Mouse (Mus musculus): ENCODE measurements around the gene Fcor.
A peak's percentile ranks its signal among the peaks of the same experiment; 100 is the strongest.

Gene Fcor

DNA sequence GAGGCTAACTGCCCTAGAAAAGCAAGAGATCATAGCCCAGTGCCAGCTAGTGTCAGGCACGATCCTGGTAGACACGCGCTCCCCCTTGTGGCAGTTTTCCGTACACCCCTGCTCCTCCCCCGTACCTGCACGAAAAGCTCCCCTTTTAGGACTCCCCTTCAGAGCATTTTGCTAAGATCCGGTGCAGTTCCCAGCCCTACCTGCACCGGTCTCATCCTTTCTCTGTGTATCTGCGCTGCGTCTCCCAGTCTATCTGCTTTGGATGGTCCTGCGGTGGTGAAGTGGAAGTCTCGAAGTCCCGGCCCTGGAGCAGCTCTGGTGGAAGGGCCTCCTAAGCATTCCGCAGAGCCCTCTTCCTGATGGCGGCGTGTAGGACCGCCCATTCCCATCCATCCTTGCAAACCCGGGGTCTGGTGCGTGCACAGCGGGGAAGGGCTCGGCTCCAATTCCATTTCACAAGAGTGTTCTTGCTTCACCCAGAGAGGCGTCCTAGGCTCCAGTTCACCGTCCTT lies at the start of gene Fcor:
Gene Fcor, minus strand, starts transcription at position 383 of the 512 bp plus-strand sequence.
- DNase-seq (ENCODE audit: low spot score in 2 of 2), result peak; percentile 75 to 83

DNA sequence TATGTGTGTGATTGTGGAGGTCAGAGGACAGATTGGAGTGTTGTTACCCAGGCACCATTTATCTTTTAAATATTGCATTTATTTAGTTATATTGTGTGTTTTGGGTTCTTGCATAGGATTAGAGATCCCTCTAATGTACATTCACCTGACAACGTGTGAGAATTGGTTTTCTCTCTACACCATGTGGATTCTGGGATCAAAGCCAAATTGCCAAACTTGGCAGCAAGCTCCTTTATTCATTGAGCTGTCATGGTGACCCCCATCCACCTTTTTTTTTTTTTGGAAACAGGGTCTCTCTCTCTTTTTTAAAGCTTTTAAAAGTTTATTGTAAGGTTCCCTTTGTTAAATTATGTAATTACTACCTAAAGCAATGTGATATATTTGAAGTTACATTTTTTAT lies 48.9 kb upstream of the Fcor start:
- no peak for DNase-seq (ENCODE audit: low spot score in 2 of 2)

DNA sequence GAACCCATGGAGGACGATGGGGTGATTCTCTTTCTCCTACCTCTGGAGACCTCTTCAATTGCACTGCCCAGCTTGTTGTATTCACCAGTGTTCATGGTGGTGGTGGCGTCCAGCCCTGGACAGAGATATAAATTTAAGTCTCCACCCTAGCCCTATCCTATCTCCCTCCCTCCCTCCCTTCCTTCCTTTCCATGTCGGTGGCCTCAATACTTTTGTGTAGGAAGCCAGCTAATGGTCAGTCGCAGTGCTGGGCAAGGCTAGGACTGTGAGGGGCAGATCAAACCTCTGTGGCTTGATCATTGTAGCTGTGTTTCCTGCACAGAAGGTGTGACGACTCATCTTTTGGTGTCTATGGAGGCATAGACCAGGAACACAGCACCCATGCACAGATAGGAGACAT lies 48.4 kb upstream of the Fcor start, which contains the start of gene Clec4g:
Gene Clec4g, minus strand, starts transcription at position 101 of the 400 bp plus-strand sequence.
- DNase-seq (ENCODE audit: low spot score in 2 of 2), result no peak

DNA sequence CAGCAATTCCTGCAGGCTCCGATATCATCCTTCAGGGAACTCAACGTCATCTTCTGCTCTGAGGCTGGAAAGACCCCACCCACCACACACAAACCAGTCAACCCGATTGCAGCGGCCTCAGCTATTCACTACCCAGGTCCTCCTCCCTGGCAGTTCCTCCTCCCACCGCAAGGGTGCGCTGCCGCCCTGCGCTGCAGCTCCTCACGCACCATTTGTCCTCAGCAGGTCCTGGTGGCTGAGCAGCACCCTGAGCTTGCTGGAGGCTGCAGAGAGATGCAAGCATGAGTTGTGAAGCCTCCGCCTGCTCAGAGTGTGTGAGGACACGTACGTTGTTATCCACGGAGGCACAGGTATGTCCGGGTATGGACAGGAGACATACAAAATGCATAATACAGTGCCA lies 46.4 kb upstream of the Fcor start:
- DNase-seq (ENCODE audit: low spot score in 2 of 2), result peak; percentile 51 to 62

DNA sequence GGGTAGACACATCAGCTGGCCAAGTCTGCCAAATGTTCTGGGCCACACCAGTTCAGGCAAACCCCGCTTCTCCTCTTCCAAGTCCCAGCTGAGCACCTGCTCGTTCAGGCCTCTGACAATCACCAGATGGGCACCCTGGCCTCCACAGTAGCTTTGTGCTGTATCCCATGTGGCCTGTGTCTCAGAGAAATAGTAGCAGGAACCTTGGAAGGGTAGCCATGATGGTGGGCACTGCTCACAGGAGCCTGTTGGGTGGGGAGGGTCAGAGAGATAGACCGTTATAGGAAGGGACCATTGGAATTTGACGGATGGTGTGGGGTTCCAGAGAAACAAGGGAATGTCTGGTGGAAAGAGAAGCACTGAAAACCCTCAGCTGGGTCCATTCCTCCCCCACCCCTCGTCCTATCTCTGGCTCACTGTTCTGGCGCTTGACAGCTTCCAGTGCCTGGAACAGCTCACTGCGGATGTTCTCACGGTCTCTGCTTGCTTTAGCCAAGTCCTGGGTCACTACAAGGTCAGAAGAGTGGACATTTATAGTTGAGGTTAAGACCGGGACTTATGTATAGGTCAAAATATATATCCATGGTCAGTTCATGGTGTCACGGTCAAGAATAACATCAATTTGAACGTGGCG lies 45.3 kb upstream of the Fcor start:
- DNase-seq (ENCODE audit: low spot score in 2 of 2), result no peak

DNA sequence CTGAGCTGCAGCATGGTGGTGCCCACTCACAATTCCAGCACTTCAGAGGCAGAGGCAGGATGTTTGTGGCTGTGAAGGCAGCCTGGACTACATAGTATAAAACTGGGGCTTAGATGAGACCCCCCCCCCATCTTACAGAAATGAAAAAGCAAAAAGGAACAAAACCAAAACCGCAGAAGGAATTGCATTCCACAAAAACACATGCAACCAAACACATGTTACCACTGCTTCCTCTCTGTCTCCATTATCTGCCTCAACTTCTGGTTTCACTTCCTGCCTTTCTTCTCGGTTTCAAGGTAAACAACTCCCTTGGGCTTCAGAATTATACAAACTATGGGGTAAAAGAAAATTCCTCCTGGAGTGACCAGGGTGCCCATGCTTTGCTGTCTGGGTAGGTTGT lies 39.5 kb upstream of the Fcor start:
- DNase-seq (ENCODE audit: low spot score in 2 of 2), result no peak

DNA sequence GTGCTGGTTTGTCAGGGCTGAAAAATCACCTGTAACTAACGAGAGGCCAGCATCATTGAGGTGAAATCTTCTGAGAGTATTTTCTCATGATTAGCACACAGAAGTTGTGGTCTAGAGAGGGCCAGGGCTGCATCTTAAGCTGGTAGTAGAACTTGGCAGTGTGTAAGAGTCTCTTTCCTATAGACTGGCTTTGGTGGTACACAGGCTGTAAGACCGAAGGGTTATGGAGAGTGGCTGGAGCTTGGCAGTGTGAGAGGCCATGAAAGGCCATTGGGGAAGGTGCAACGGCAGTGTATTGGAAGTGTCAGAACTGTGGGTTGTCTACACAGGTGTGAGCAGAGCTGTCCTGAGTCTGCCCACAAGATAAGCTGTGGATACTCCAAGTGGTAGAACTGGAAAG lies 38.1 kb upstream of the Fcor start:
- no peak for DNase-seq (ENCODE audit: low spot score in 2 of 2)

- no peak for DNase-seq (ENCODE audit: low spot score in 2 of 2)
Measured at GRCm38 (mm10) chr8:3707611-3708010, 35.4 kb upstream of the Fcor start.

DNA sequence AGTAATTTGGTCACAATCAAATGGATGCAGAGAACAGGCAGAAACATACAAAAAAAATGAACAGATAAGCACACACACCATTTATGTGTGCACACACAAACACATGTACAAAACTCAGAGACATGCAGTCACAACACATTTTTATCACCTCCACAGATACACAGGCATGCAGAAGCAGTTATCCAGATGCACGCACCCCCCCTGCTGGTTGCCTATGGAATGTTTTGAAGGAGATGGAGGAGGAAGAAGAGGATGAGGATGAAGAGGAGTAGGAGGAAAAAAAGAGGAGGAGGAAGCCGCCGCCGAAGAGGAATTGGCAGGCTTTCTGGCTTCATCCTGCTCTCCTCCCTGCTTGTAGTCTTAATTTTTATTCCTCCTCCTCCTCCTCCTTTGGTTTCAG lies 33.5 kb upstream of the Fcor start:
- DNase-seq (ENCODE audit: low spot score in 2 of 2), result no peak

DNA sequence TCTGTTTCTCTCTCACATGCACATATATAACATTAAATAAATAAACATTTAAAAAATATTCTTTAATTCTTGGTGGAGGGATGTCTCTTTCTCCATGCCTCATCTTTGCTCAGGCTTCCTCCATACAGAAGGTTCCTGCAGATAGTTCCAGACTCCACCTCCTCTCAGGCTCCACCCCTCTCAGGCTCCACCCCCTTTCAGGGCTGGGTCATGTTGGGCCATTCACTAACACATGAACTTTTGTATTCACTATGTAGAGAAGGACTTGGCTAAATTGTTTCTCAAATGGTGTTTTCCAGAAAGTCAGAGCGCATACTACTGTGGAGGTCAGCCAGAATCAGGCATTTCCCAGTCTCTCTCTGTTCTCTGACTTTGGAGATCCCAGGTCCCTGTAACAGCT lies 29.3 kb upstream of the Fcor start:
- no peak for DNase-seq (ENCODE audit: low spot score in 2 of 2)

- no peak for DNase-seq (ENCODE audit: low spot score in 2 of 2)
Measured at GRCm38 (mm10) chr8:3694121-3694520, 22.0 kb upstream of the Fcor start, which contains the start of gene Fcer2a. Gene Fcer2a (minus strand): TSS chr8:3694175.

DNA sequence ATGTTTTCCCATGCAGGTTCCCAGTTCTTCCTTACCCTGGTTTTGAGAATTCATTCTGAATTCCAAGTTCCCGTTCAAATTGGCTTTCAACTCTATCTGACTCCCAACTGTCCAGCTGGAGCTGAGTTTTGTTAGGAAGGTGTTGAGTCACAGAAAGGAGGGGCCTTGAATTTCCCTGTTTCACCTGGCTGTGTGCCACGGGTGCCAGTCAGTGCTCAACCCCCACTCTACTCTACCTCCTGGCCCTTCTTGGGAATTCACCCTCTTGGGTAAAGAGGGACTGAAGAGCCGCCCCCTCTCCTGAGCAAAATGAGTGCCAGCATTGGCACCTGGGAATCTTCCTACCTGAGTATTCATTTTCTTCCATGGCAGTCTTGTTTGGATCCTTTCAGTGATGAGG lies 18.6 kb upstream of the Fcor start:
- no peak for DNase-seq (ENCODE audit: low spot score in 2 of 2)

- no peak for DNase-seq (ENCODE audit: low spot score in 2 of 2)
Measured at GRCm38 (mm10) chr8:3687537-3687936, 15.4 kb upstream of the Fcor start.

DNA sequence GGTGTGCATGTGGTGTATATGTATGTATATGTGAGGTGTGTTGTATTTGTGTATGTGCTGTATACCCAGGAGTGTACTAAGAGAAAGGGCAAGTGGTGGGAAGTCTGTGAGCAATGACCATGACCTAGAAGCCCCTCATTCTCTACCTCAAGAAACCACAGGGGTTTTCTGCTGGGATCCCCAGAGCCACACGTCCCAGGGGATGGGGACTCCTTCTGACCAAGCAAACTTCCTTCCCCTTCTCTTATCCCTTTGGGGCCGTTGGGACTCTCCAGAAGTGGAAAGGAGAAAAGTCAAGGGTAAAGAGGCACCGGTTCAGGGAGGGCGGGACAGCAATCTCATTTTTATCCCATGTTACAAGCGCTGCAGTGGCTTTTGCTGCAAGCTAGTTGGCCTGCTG lies 13.3 kb upstream of the Fcor start:
- DNase-seq (ENCODE audit: low spot score in 2 of 2), result no peak

DNA sequence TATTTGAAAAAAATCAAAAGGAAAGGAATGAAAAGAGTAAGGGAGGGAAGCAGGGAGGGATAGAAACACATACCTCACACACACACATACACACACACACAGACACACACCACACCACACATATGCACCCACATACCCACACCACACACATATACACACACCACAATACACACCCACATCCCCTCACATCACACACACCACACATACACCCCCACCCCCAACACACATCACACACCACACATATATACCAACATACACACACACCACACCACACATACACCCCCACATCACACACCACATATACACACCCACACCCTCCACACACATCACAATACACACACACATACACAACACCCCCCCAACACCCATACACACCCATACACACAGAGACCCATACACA lies 12.4 kb upstream of the Fcor start:
- DNase-seq (ENCODE audit: low spot score in 2 of 2), result no peak

- no peak for DNase-seq (ENCODE audit: low spot score in 2 of 2)
Measured at GRCm38 (mm10) chr8:3683408-3684176, 11.4 kb upstream of the Fcor start.

DNA sequence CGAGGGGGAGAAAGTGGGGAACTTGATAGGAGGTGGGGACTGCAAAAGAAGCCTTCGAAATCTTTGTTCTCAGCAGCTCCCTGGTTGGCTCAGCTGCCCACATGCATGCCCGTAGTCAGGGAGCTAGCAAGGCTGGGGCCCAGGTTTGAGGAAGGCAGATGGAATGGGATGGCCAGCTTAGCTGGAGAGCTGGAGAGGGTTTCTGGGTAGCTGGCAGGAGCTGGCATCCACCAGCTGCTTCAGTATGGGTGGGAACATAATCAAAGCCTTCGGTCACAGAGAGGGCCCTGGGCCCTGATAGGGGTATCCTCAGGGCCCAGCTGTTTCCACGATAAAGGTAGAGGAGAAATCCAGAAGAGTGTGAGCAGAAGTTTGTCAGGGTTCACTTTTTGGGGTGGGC lies 10.3 kb upstream of the Fcor start:
- DNase-seq (ENCODE audit: low spot score in 2 of 2), result no peak

DNA sequence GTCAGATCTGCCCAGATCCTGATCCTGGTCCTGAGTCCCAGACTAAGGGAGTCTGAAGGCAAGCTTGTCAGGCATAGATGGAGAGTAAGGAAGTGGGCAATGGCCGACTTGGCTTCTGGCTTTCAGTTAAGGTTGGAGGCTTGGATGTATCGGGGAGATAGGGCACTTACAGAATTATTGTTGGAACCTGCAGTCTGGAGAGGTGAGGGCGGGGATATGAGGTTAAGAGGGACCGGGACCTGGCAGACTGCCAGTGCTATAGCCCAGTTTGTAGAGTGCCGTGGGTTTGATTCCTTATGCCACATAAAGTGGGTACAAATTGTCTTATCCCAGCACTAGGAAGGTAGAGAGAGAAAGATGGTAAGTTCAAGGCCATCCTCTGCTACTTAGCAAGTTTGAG lies 7.5 kb upstream of the Fcor start:
- no peak for DNase-seq (ENCODE audit: low spot score in 2 of 2)

GRCm38 (mm10) chr8:3679236-3679635 lies 7.1 kb upstream of the Fcor start:
- no peak for DNase-seq (ENCODE audit: low spot score in 2 of 2)

DNA sequence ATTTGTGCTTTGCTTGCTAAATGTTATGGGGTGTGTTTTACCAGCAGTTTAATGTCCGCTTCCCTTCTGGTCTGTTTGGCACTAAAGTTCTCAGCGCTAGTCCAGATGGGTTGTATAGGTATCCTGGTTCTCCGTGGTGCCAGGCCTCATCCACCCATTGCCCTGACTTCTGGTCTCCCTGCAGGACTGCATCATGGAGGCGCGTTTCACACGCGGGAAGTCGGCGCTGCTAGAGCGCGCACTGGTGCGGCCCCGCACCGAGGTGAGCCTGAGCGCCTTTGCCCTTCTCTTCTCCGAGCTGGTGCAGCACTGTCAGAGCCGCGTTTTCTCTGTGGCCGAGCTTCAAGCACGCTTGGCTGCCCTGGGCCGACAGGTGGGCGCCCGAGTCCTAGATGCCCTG lies 6.7 kb upstream of the Fcor start:
- no peak for DNase-seq (ENCODE audit: low spot score in 2 of 2)

GRCm38 (mm10) chr8:3676993-3677579 lies 4.9 kb upstream of the Fcor start:
- peak in 1 of 2 experiments; percentile 15 for DNase-seq (ENCODE audit: low spot score in 2 of 2)

DNA sequence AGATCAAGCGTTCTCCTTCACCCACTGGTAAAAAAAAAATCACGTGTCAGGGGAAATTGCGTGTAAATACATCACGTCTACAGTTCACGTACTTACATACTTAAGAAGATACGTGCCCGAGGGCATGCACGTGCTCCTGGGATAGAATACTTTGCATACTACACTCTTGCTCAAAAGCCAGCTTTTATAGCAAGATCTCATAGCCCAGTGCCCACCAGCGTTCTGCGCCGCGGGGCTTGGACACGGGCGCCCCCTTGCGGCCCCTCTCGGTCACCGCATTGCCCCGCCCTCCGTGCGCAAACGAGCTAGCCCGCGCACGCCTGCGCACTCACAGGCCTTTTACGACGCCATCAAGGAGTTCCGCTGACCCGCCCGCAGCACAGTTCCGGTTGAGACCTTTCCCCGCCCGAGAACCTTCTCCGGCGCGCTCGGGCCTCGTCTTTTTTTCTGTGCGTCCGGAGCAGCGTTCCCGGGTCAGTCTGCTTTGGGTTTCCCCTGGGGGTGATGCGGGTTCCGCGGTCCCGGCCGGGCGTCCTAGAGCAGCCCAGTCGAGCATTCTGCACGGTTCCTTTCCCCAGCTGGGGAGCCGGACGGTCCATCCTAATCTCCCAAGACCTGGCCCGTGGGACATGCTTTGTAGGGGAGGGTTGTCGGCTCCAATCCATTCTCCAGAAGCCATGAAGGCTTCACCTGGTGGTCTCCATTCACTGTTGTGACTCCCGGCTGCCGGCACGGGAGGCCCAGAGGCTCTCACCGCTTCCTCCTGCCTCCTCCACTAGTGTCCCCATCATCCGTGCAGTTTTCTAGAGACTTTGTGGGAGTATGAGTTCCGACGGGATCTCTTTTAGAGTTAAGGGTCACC lies 4.2 kb upstream of the Fcor start, which contains the start of gene Trappc5:
Gene Trappc5, plus strand, starts transcription at position 169 of the 862 bp plus-strand sequence.
- peak; percentile 90 to 92 for DNase-seq (ENCODE audit: low spot score in 2 of 2)
